Mouse (Mus musculus): Measurements from ENCODE around the gene Numb.

Numb gene

DNA sequence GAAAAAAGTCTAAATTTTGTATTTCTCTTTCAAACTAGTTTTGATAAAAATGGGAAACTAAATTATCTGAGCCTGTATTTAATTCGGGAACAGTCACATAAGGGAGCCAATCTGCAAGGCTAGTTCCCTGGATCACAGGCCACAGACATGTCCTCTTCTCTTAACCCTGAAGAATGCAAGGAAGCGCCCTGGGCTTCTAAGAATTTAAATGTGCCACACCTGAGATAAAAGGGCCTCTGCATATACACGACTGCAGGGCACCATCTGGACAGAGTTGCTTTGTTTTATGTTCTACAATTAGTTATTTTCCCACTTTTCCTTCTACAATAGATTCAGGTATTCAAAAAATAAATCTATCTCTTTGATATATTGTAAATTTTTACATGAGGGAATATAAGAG is 91.3 kb downstream of the Numb start:
- H3K27me3 ChIP-seq (ENCODE audit: insufficient read depth, low read length), result no peaks in the 10 kb centered on the region
- no peak overlapping the region for H3K4me3 ChIP-seq (replicated peaks; ENCODE audit: low read length)
- no peaks in the 10 kb centered on the region for H3K9me3 ChIP-seq (ENCODE audit: low read length)
- peaks cover 5% of the 10 kb centered on the region; the same call in 1 of the 2 replicates for H3K36me3 ChIP-seq (ENCODE audit: insufficient read depth, low read length)
- no peaks in the 10 kb centered on the region; the same call in 1 of the 2 replicates for H3K4me1 ChIP-seq (replicated peaks; ENCODE audit: low read depth, low read length)
- TF ChIP-seq NANOG (IDR thresholded peaks at IDR 0.05; ENCODE audit: borderline replicate concordance, low read length) (no peak), POU5F1 (IDR thresholded peaks at IDR 0.05; ENCODE audit: borderline replicate concordance, low read length) (no peak), CTCF (conservative IDR thresholded peaks at IDR 0.05; ENCODE audit: low read length) (no peak)

DNA sequence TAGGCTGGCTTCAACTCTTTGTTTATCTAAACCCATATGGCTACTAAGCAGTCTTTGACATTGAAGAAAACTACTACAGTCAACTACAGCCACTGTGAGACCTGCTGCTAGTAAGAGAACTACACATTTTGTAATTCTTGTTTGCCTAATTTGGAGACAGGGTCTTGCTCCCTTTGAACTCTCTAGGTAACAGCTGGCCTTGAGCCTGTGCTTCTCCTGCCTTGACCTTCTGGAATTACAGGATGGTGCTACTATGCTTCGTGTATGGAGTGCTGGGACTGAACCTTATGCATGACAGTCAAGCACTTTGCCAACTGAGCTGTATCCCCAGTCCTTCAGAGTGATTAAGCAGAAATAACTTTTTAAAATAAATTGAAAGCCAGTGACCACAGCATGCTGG is 105.1 kb downstream of the Numb start:
- no peaks in the 10 kb centered on the region for H3K27me3 ChIP-seq (ENCODE audit: insufficient read depth, low read length)
- no peak for TF ChIP-seq NANOG (IDR thresholded peaks at IDR 0.05; ENCODE audit: borderline replicate concordance, low read length)
- no peak for TF ChIP-seq CTCF (conservative IDR thresholded peaks at IDR 0.05; ENCODE audit: low read length)
- no peak for TF ChIP-seq POU5F1 (IDR thresholded peaks at IDR 0.05; ENCODE audit: borderline replicate concordance, low read length)

DNA sequence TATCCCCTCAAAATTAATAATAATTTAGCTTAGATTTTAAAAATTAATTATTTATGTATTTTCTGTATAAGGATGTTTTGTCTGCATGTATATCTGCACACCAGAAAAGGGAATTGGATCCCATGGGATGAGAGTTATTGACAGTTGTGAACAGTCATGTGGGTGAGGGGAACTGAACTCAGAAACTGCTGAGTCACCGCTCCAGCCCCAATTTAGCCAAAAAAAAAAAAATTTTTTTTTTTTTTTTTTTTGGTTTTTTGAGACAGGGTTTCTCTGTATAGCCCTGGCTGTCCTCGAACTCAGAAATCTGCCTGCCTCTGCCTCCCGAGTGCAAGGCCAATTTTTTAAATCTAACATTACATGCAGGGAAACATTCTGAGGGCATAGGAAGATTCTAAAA is 109.8 kb downstream of the Numb start:
- no peaks in the 10 kb centered on the region for H3K27me3 ChIP-seq (ENCODE audit: insufficient read depth, low read length)
- peaks cover 22% of the 10 kb centered on the region for H3K4me1 ChIP-seq (replicated peaks; ENCODE audit: low read depth, low read length)
- TF ChIP-seq POU5F1 (IDR thresholded peaks at IDR 0.05; ENCODE audit: borderline replicate concordance, low read length) (no peak), NANOG (IDR thresholded peaks at IDR 0.05; ENCODE audit: borderline replicate concordance, low read length) (no peak), CTCF (conservative IDR thresholded peaks at IDR 0.05; ENCODE audit: low read length) (no peak)
- no peaks in the 10 kb centered on the region for H3K9me3 ChIP-seq (ENCODE audit: low read length)
- H3K36me3 ChIP-seq (ENCODE audit: insufficient read depth, low read length), result peaks cover 10% of the 10 kb centered on the region
- H3K4me3 ChIP-seq (replicated peaks; ENCODE audit: low read length), result no peak overlapping the region

More for the DNA sequence above, 105.1 kb downstream of the Numb start:
- Histone ChIP-seq H3K36me3 (ENCODE audit: insufficient read depth, low read length) (peaks cover 3% of the 10 kb centered on the region; the same call in 1 of the 2 replicates), H3K9me3 (ENCODE audit: low read length) (no peaks in the 10 kb centered on the region), H3K4me3 (replicated peaks; ENCODE audit: low read length) (no peak overlapping the region), H3K4me1 (replicated peaks; ENCODE audit: low read depth, low read length) (peaks cover 11% of the 10 kb centered on the region)

DNA sequence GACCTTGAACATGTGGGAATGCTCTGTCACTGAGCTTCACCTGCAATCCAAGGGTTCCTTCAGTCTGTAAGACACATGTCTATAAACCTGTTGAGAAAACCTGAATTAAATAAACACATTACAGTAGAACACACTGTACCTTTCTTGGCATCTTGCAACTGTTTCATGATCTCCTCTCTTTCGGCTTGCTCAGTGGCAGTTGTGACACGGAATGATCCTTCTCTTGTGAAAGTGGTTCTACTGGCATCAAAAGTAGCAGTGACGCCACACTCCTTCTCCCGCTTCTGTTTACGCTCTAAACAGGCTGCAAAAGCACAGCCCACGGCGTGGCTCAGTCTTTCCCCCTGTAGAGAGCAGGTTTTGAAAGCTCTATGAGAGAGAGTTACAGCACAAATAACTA is 118.1 kb downstream of the Numb start:
- H3K4me3 ChIP-seq (replicated peaks; ENCODE audit: low read length), result no peak overlapping the region
- no peak for TF ChIP-seq NANOG (IDR thresholded peaks at IDR 0.05; ENCODE audit: borderline replicate concordance, low read length)
- TF ChIP-seq CTCF (conservative IDR thresholded peaks at IDR 0.05; ENCODE audit: low read length), result no peak
- TF ChIP-seq POU5F1 (IDR thresholded peaks at IDR 0.05; ENCODE audit: borderline replicate concordance, low read length), result no peak
- H3K9me3 ChIP-seq (ENCODE audit: low read length), result no peaks in the 10 kb centered on the region
- H3K27me3 ChIP-seq (ENCODE audit: insufficient read depth, low read length), result no peaks in the 10 kb centered on the region
- peaks cover 78% of the 10 kb centered on the region for H3K36me3 ChIP-seq (ENCODE audit: insufficient read depth, low read length)
- no peaks in the 10 kb centered on the region for H3K4me1 ChIP-seq (replicated peaks; ENCODE audit: low read depth, low read length)

DNA sequence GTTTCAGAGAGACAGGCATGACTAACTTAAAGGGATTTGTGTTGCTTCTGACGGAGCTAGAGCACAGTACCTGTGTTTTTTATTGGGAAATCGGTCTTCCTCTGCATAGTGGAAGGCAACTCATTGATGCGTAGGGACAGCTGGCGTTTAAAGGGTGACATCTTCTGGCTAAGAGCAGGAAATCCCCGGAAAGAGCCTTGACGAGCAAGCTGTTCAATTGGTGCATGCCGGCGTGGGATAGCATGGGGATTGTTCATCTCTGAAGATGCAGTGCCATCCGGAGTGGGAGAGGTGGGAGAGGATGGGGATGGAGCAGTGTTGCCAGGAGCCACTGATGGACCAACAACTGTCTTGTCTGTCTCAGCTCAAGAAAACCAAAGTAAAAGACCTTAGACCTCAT is 120.8 kb downstream of the Numb start:
- Histone ChIP-seq H3K9me3 (ENCODE audit: low read length) (no peaks in the 10 kb centered on the region), H3K27me3 (ENCODE audit: insufficient read depth, low read length) (no peaks in the 10 kb centered on the region), H3K4me3 (replicated peaks; ENCODE audit: low read length) (no peak overlapping the region), H3K4me1 (replicated peaks; ENCODE audit: low read depth, low read length) (0 out of 2 replicates have a peak, but pooled peaks cover under 1% of the 10 kb centered on the region), H3K36me3 (ENCODE audit: insufficient read depth, low read length) (peaks cover 71% of the 10 kb centered on the region)
- TF ChIP-seq CTCF (conservative IDR thresholded peaks at IDR 0.05; ENCODE audit: low read length) (no peak), NANOG (IDR thresholded peaks at IDR 0.05; ENCODE audit: borderline replicate concordance, low read length) (no peak), POU5F1 (IDR thresholded peaks at IDR 0.05; ENCODE audit: borderline replicate concordance, low read length) (no peak)

DNA sequence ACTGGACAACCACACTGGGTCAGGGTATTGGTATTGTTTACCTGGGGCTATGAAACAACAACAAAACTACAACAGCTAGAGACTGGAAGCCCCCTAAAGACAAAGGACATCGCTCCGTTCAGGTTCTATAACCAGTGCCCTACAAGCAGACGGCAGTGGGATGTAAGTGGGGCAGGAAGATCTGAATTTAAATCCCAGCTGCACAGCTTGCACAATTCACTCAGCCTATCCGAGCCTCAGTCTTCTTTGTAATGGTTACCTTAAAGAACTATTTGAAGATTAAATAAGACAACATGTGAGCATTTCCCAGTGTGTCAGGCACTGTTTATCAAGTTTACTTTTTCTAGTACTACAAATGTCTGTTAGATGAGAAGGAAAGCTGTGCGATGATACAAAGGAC is 123.4 kb downstream of the Numb start:
- no peak overlapping the region for H3K4me3 ChIP-seq (replicated peaks; ENCODE audit: low read length)
- H3K4me1 ChIP-seq (replicated peaks; ENCODE audit: low read depth, low read length), result peaks cover 5% of the 10 kb centered on the region; the same call in 1 of the 2 replicates
- no peaks in the 10 kb centered on the region for H3K27me3 ChIP-seq (ENCODE audit: insufficient read depth, low read length)
- TF ChIP-seq NANOG (IDR thresholded peaks at IDR 0.05; ENCODE audit: borderline replicate concordance, low read length), result no peak
- TF ChIP-seq POU5F1 (IDR thresholded peaks at IDR 0.05; ENCODE audit: borderline replicate concordance, low read length), result no peak
- TF ChIP-seq CTCF (conservative IDR thresholded peaks at IDR 0.05; ENCODE audit: low read length), result no peak
- H3K9me3 ChIP-seq (ENCODE audit: low read length), result no peaks in the 10 kb centered on the region
- H3K36me3 ChIP-seq (ENCODE audit: insufficient read depth, low read length), result peaks cover 57% of the 10 kb centered on the region

DNA sequence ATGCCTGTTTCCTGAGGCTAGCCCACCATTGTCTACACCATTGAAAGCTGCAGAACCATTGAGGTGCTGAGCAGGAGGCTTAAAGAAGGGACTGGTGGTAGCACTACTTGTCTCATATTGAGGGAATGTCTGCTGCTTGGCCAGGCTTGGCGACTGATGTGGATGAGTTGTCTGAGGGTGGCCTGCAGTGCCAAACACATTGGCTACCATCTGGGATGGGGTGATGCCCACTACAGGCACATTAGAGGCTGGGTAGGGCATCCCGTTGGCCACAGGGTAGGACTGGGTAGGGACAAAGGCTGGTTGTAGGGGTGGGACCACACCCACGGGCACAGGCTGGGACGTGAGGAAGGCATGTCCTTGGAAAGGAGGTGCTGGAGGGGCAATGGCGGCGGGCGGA is 126.1 kb downstream of the Numb start:
- Histone ChIP-seq H3K4me1 (replicated peaks; ENCODE audit: low read depth, low read length) (peaks cover 5% of the 10 kb centered on the region; the same call in 1 of the 2 replicates), H3K36me3 (ENCODE audit: insufficient read depth, low read length) (peaks cover 51% of the 10 kb centered on the region), H3K27me3 (ENCODE audit: insufficient read depth, low read length) (no peaks in the 10 kb centered on the region), H3K9me3 (ENCODE audit: low read length) (no peaks in the 10 kb centered on the region), H3K4me3 (replicated peaks; ENCODE audit: low read length) (no peak overlapping the region)
- TF ChIP-seq NANOG (IDR thresholded peaks at IDR 0.05; ENCODE audit: borderline replicate concordance, low read length) (no peak), POU5F1 (IDR thresholded peaks at IDR 0.05; ENCODE audit: borderline replicate concordance, low read length) (no peak), CTCF (conservative IDR thresholded peaks at IDR 0.05; ENCODE audit: low read length) (no peak)

DNA sequence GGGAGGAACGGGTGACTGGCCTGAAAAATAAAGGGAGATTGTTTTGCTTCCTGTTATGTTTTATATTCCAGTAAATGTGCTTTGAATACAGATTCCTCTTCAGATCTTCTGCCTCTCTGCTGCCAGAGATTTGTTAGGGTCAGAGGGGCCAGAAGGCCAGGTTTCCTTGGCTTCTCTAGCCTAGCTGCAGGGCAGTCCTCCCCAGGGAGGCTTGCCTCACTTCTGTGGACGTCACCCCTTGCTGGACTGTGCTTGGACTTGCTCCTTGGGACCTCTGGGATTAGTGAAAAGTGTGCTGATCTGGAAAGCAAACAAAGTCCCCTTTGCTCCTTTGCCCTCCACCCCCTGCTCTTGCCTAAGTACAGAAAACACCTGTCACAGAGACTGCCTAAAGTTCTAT is 126.7 kb downstream of the Numb start:
- Histone ChIP-seq H3K27me3 (ENCODE audit: insufficient read depth, low read length) (no peaks in the 10 kb centered on the region), H3K9me3 (ENCODE audit: low read length) (no peaks in the 10 kb centered on the region), H3K36me3 (ENCODE audit: insufficient read depth, low read length) (peaks cover 45% of the 10 kb centered on the region), H3K4me3 (replicated peaks; ENCODE audit: low read length) (no peak overlapping the region), H3K4me1 (replicated peaks; ENCODE audit: low read depth, low read length) (peaks cover 5% of the 10 kb centered on the region; the same call in 1 of the 2 replicates)
- no peak for TF ChIP-seq POU5F1 (IDR thresholded peaks at IDR 0.05; ENCODE audit: borderline replicate concordance, low read length)
- no peak for TF ChIP-seq CTCF (conservative IDR thresholded peaks at IDR 0.05; ENCODE audit: low read length)
- TF ChIP-seq NANOG (IDR thresholded peaks at IDR 0.05; ENCODE audit: borderline replicate concordance, low read length), result no peak

All from E14TG2a.4 (cell line).